In genomic region chr11:57522046-57522445, GRCm38 (mm10) we compare ENCODE assay signal across 9 mouse cellular contexts. TPM values are rescaled to one million over a fixed set of nuclear protein-coding genes. Genes with fewer than 3 reads are reported as not detected.
DNase-seq lines count a peak whose midpoint lies in the region; ATAC-seq and TF ChIP-seq lines count a peak whose summit lies in the region.
"Had no signal": no experiment of that assay in that cellular context is flagged by ENCODE, and none has a peak within 500 bp of the region (broad histone marks: within the 10 kb centered on the region; RNA-seq: fewer than 3 reads in every experiment).

No protein-coding gene starts in this region.

- no peaks in the 10 kb centered on the region for H3K27me3 ChIP-seq in forebrain, embryonic 15.5 days
- H3K27me3 ChIP-seq in forebrain, embryonic 12.5 days: no peaks in the 10 kb centered on the region
- no peaks in the 10 kb centered on the region for H3K27me3 ChIP-seq in liver, postnatal 0 days (ENCODE audit: insufficient read depth, low read length)

- H3K27ac ChIP-seq in forebrain, embryonic 15.5 days (replicated peaks): peak overlapping the region; percentile 24
- H3K27ac ChIP-seq in forebrain, embryonic 12.5 days: no peak overlapping the region
- H3K27ac ChIP-seq in liver, postnatal 0 days (ENCODE audit: low read depth): no peak overlapping the region

- peaks cover 60% of the 10 kb centered on the region for H3K4me1 ChIP-seq in forebrain, embryonic 15.5 days
- H3K4me1 ChIP-seq in forebrain, embryonic 12.5 days: peaks cover 12% of the 10 kb centered on the region
- H3K4me1 ChIP-seq in liver, postnatal 0 days (ENCODE audit: insufficient read depth): peaks cover 12% of the 10 kb centered on the region

- 73% methylated on average over 7 of the region's 7 CpGs for WGBS in forebrain, embryonic 15.5 days
- WGBS in forebrain, embryonic 12.5 days: 92% methylated on average over 7 of the region's 7 CpGs
- WGBS in liver, postnatal 0 days (ENCODE audit: insufficient replicate concordance): 82% methylated on average over 7 of the region's 7 CpGs

- no peak overlapping the region for H3K9ac ChIP-seq in forebrain, embryonic 15.5 days (replicated peaks)
- no peak overlapping the region for H3K9ac ChIP-seq in forebrain, embryonic 12.5 days
- no peak overlapping the region for H3K9ac ChIP-seq in liver, postnatal 0 days (replicated peaks)

- H3K9me3 ChIP-seq in forebrain, embryonic 15.5 days: no peaks in the 10 kb centered on the region
- no peaks in the 10 kb centered on the region for H3K9me3 ChIP-seq in forebrain, embryonic 12.5 days
- H3K9me3 ChIP-seq in liver, postnatal 0 days (ENCODE audit: low read length): no peaks in the 10 kb centered on the region

- intact Hi-C loops in heart, postnatal 36 days (cut with DNase I): loop anchor here (10.0 kb wide), 1 partner anchor 573 kb away; the partner anchor contains the start of gene Gm12248
- intact Hi-C loops in left cerebral cortex, postnatal 25 days (cut with DNase I): no loop called here

- peaks cover 6% of the 10 kb centered on the region; the same call in 1 of the 2 replicates for H3K36me3 ChIP-seq in forebrain, embryonic 15.5 days
- 0 out of 2 replicates have a peak, but pooled peaks cover 4% of the 10 kb centered on the region for H3K36me3 ChIP-seq in forebrain, embryonic 12.5 days (replicated peaks)
- 0 out of 2 replicates have a peak, but pooled peaks cover 5% of the 10 kb centered on the region for H3K36me3 ChIP-seq in liver, postnatal 0 days (replicated peaks; ENCODE audit: insufficient read depth, low read length)

- H3K4me2 ChIP-seq in forebrain, embryonic 15.5 days (replicated peaks): no peak overlapping the region
- H3K4me2 ChIP-seq in forebrain, embryonic 12.5 days: no peak overlapping the region
- H3K4me2 ChIP-seq in liver, postnatal 0 days (ENCODE audit: low read depth, low read length): no peak overlapping the region

- ATAC-seq in forebrain, embryonic 15.5 days (replicated peaks): peak; percentile 75
- no peak for ATAC-seq in forebrain, embryonic 12.5 days (ENCODE audit: low FRiP score)
- no peak for ATAC-seq in liver, postnatal 0 days

- H3K4me3 ChIP-seq in forebrain, embryonic 15.5 days: no peak overlapping the region
- H3K4me3 ChIP-seq in forebrain, embryonic 12.5 days (replicated peaks): no peak overlapping the region
- H3K4me3 ChIP-seq in liver, postnatal 0 days (ENCODE audit: low read depth, low read length): no peak overlapping the region

- no peak for TF ChIP-seq EP300 in liver, postnatal 0 days (IDR thresholded peaks at IDR 0.05; ENCODE audit: low read depth)

- TF ChIP-seq CTCF in liver, postnatal 0 days (IDR thresholded peaks at IDR 0.05; ENCODE audit: low read depth): no peak

- DNase-seq in fibroblast of lung, adult 2 months (ENCODE audit: low read depth): peak; percentile 66
- peak; percentile 4 to 9 for DNase-seq in heart, postnatal 36 days
- DNase-seq in left cerebral cortex, postnatal 25 days (ENCODE audit: low spot score in 2 of 2): peak; percentile 42 to 83
- DNase-seq in liver, postnatal 0 days: no peak
- DNase-seq in ovary, postnatal 14 days (ENCODE audit: low spot score): no peak
- no peak for DNase-seq in urinary bladder, adult 18-20 months (ENCODE audit: low spot score in 2 of 2)
- DNase-seq: lung, adult 18-20 months had no signal

RNA-seq across cellular contexts. Expression of gene Mfap3, which starts 3.6 kb away (rescaled TPM):
- 71.7 and 75.5 TPM in 2 replicates for polyA plus RNA-seq in forebrain, embryonic 15.5 days (2015; fragmentation: Nextera tagmentation; extraction: Ambion mirVana)
- polyA plus RNA-seq in forebrain, embryonic 12.5 days (2016; fragmentation: Nextera tagmentation; extraction: Ambion mirVana): 51.6 and 58.1 TPM in 2 replicates
- total RNA-seq in heart, postnatal 36 days (2021): 10 to 100 TPM; 13.3 to 16.2 TPM
- total RNA-seq in left cerebral cortex, postnatal 25 days (2021): 10 to 100 TPM; 22.7 to 24.9 TPM
- polyA plus RNA-seq in liver, postnatal 0 days (2015; fragmentation: Nextera tagmentation; extraction: Ambion mirVana): 11.7 and 13.6 TPM in 2 replicates

RNA-seq across cellular contexts. Expression of gene Fam114a2, which starts 3.6 kb away (rescaled TPM):
- polyA plus RNA-seq in forebrain, embryonic 15.5 days (2015; fragmentation: Nextera tagmentation; extraction: Ambion mirVana): 107 and 111 TPM in 2 replicates
- polyA plus RNA-seq in forebrain, embryonic 12.5 days (2016; fragmentation: Nextera tagmentation; extraction: Ambion mirVana): 79.0 and 81.5 TPM in 2 replicates
- total RNA-seq in heart, postnatal 36 days (2021): 10 to 100 TPM; 44.6 to 45.6 TPM
- total RNA-seq in left cerebral cortex, postnatal 25 days (2021): 10 to 100 TPM; 28.8 to 31.9 TPM
- 22.7 and 22.9 TPM in 2 replicates for polyA plus RNA-seq in liver, postnatal 0 days (2015; fragmentation: Nextera tagmentation; extraction: Ambion mirVana)

Comparison
In these comparisons a context has a peak if more than half of its experiments do, and no peak if none do; other contexts are left out.
1. DNase-seq: peak in fibroblast of lung, adult 2 months (single experiment), heart, postnatal 36 days (2 of 2) and left cerebral cortex, postnatal 25 days (2 of 2); none in liver, postnatal 0 days (single experiment), ovary, postnatal 14 days (single experiment) and urinary bladder, adult 18-20 months (0 of 2).